Mouse (Mus musculus): ENCODE measurements around the gene Acly. TPM values are rescaled to one million over a fixed set of nuclear protein-coding genes. Genes with fewer than 3 reads are reported as not detected.
"Not testable (repeated sequence)": the region's sequence is repeated elsewhere in the genome, so short reads cannot be mapped to it uniquely, and the experiment has no call there.

The Acly gene
- polyA plus RNA-seq, 1 experiment, result 2,639 TPM

DNA sequence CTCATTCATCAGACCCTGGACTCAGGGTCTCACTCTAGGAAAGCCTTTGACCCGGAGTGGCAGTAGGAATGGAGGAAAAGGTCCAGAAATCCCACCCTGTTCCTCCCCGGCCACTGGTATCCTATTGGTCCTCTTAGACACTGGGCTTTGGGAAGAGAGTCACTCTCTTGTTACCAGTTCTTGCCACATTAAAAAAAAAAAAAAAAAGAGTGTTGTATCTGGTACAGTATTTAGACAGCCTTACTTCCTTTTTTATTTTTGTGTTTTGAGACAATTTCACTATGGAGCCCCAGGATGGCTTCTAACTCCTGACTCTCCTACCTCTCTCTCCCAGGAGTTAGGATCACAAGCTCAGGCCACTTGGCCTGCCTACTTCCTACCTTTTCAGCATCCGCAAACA lies 29.8 kb upstream of the Acly start:
- no peak overlapping the region for H3K27ac ChIP-seq (replicated peaks; ENCODE audit: low read depth, low read length)
- H3K4me1 ChIP-seq (ENCODE audit: control insufficient read depth, insufficient read depth, insufficient read length, low read length), result peaks cover 5% of the 10 kb centered on the region
- H3K4me3 ChIP-seq (ENCODE audit: insufficient read depth, low read depth, low read length), result no peak overlapping the region

DNA sequence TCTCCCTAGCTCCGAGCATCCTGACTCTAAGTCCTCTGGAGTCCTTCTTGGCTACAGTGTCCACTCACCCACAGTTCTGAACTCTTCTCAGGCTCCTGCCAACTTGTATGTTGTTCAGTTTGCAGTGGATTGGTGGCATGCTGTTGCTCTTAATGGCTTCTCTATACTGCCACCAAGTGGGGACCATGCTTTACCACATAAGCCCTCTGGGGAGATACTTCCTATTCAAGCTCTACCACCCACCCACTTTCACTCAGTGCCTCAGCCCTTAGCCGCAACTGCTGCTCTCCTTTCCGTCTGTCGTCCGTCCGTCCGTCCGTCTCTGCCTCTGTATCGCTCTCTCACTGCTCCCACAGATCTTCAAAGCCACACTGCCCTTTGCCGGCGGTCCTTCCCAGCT lies 27.8 kb upstream of the Acly start:
- peaks cover 9% of the 10 kb centered on the region for H3K4me1 ChIP-seq (ENCODE audit: control insufficient read depth, insufficient read depth, insufficient read length, low read length)
- no peak overlapping the region for H3K27ac ChIP-seq (replicated peaks; ENCODE audit: low read depth, low read length)
- no peak overlapping the region for H3K4me3 ChIP-seq (ENCODE audit: insufficient read depth, low read depth, low read length)

DNA sequence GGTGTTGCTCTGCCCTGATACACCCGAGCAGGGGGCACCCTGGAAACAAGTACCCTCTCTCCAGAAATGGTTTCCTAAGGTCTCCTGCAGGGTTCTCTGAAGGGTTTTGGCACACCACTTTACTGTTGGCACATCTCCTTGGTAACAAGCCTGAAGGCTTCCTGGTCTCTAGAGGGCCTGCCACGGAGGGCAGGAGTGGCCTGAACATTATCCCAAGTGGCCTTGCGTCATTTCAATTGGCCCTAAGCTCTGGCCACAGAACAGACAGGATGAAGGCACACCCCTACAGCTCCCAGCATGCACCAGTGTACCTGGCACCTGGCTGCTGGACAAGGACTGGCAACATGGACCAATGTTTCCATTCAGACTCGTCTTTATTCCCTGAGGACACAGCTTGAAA lies 25.0 kb upstream of the Acly start:
- H3K4me3 ChIP-seq (ENCODE audit: insufficient read depth, low read depth, low read length), result no peak overlapping the region
- H3K27ac ChIP-seq (replicated peaks; ENCODE audit: low read depth, low read length), result no peak overlapping the region
- H3K4me1 ChIP-seq (ENCODE audit: control insufficient read depth, insufficient read depth, insufficient read length, low read length), result peaks cover 9% of the 10 kb centered on the region

DNA sequence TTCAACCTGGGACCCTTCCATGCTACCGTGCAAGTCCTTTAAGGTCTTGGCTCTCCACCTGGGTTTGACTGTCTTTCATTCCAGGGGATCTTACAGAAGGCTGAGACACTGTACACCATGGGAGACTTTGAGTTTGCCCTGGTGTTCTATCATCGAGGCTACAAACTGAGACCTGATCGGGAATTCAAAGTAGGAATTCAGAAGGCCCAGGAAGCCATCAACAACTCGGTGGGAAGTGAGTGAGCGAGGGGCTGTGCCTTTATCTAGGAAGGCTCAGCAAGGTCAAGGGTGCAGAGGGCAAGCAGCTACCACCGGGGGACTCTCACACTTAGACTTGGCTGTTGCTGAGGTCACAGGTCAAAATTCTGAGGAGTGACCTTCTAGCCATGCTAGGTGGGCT lies 22.3 kb upstream of the Acly start:
- H3K4me3 ChIP-seq (ENCODE audit: insufficient read depth, low read depth, low read length), result no peak overlapping the region
- H3K27ac ChIP-seq (replicated peaks; ENCODE audit: low read depth, low read length), result no peak overlapping the region
- H3K4me1 ChIP-seq (ENCODE audit: control insufficient read depth, insufficient read depth, insufficient read length, low read length), result peaks cover 14% of the 10 kb centered on the region

DNA sequence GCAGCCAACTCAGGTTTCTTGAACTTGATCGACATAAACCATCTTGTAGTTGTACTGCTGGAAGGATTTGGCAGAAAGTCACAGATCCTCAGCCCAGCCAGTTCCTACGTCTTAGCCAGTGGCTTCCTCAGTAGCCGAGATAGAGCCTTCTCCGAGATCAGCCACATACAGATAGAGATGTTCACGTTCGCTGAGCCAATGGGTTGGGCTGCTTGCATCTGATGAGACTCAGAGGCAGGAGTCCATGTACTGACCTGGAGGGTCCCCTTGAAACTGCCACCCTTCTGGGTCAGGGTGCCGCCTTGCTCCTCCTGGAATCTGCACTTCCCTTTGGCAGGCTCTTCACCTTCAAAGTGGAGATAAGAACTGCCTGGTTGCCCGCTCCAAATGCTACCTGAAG lies 21.7 kb upstream of the Acly start:
- no peak overlapping the region for H3K27ac ChIP-seq (replicated peaks; ENCODE audit: low read depth, low read length)
- H3K4me3 ChIP-seq (ENCODE audit: insufficient read depth, low read depth, low read length), result no peak overlapping the region
- peaks cover 18% of the 10 kb centered on the region for H3K4me1 ChIP-seq (ENCODE audit: control insufficient read depth, insufficient read depth, insufficient read length, low read length)

DNA sequence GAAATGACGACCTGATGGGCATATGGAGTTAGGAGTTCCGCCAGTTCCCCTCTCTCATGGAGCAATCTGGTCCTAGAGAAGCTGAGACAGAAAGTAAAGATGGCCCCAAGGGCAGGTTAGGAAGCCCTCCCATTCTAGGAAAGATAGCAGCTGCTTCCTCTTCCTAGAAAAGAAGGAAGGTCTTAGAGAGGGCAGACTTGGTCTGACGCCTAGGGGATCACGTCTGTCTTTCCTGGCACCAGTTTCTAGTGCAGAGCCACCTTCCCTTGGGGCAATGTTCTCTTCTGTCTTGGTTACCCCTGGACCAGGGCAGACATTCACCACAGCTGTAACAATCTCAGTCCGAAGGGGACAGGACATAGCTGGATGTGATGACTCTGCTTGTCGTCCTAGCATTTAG lies 20.3 kb upstream of the Acly start:
- H3K27ac ChIP-seq (replicated peaks; ENCODE audit: low read depth, low read length), result no peak overlapping the region
- H3K4me1 ChIP-seq (ENCODE audit: control insufficient read depth, insufficient read depth, insufficient read length, low read length), result peaks cover 14% of the 10 kb centered on the region
- no peak overlapping the region for H3K4me3 ChIP-seq (ENCODE audit: insufficient read depth, low read depth, low read length)

DNA sequence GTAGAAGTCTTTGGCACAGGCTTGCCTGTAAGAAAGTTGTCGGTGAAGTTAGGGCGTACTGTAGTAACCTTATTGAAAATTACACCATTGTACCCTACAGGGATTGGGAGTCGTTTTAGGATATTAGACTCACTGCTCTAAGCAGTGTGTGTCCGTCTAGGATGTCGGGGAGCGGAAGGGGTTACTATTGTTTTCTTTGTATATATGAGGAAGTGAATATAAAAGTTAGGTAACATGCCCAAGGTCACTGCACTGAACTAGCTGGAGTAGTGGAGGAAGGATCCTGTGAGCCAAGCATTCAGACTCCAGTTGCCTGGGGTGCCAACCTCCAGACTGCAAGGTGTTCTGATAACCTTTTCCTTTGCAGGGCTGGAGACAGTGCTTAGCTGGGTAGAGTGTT lies 19.2 kb upstream of the Acly start:
- H3K27ac ChIP-seq (replicated peaks; ENCODE audit: low read depth, low read length), result 0 out of 2 replicates have a peak overlapping the region, but pooled peaks have one; percentile 35
- peaks cover 11% of the 10 kb centered on the region for H3K4me1 ChIP-seq (ENCODE audit: control insufficient read depth, insufficient read depth, insufficient read length, low read length)
- H3K4me3 ChIP-seq (ENCODE audit: insufficient read depth, low read depth, low read length), result no peak overlapping the region

DNA sequence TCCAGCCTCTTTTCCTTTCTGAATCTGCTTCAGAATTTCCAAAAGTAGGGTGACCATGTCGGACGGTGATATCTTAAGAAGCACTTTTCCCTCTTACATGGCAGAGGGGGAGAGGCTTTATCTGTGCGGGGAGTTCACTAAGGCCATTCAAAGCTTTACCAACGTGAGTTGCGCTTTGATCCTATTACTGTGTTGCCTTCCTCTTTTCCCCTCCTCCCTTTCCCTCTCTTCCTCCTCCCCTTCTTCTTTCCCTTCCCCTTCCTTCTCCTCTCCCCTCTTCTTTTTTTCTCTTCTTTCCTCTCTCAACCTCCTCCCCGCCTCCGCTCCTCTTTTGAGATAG lies 17.9 kb upstream of the Acly start:
- peak overlapping the region; percentile 22 for H3K27ac ChIP-seq (replicated peaks; ENCODE audit: low read depth, low read length)
- H3K4me3 ChIP-seq (ENCODE audit: insufficient read depth, low read depth, low read length), result peak overlapping the region; percentile 59
- peaks cover 8% of the 10 kb centered on the region for H3K4me1 ChIP-seq (ENCODE audit: control insufficient read depth, insufficient read depth, insufficient read length, low read length)

DNA sequence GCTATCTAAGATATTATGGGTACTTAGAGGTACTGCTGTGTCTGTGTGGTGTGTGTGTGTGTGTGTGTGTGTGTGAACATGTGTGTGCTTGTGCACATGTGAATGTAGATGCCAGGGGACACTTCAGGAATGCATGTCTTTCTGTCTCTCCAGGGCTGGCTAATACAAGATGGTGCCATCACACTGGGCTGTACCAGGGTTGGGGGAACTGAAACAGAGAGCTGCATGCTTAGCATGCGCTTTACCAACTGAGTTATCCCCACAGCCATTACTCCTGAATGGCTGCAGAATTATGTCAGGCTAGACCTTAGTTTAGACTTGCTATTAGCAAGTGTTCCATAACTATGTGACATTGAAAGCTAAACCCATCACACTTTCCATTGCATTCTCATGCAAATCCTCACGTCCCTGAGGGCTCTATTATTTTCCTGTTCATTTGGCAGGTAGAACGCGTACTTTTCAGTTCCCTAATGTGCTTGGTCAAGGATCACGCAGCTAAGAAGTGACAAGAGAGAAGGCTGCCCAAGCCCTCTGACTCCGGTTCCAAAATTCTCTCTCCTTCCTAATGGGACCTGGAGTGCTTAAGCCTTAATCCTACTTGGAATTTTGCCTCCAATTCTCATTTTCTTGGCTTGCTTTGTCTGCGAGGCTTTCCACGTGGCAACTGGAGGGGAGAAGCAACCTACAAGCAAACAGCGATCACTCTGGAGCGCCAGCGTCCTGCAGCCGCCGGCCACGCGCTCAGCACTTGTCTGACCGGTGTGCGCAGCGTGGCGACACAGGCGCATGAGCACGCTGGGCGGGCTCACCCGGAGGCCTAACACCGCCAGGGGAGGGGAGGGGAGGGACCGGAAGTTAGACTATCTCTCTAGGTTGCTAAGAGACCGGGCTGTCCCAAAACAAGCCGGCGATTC lies 17.3 kb upstream of the Acly start, which contains the start of gene Ttc25:
Gene Ttc25, plus strand, starts transcription at position 776 of the 914 bp plus-strand sequence.
- H3K4me3 ChIP-seq (ENCODE audit: insufficient read depth, low read depth, low read length), result peak within 1 kb of the TSS; percentile 59

DNA sequence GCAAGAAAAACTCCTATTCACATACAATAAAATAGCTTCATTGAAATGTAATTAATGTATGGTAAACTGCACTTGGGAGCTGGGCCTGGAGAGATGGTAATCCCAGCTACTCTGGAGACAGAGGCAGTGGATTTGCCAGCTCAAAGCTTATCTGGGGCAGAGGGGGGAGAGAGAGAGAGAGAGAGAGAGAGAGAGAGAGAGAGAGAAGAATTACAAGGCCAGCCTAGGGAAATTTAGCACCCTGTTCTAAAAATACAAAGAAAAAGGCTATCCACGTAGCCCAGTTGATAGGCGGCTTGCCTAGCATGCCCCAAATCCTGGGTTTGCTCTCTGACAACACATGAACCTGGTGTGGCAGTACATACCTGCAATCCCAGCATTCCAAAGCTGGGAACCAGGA lies 13.8 kb upstream of the Acly start:
- H3K4me3 ChIP-seq (ENCODE audit: insufficient read depth, low read depth, low read length), result no peak overlapping the region
- H3K27ac ChIP-seq (replicated peaks; ENCODE audit: low read depth, low read length), result no peak overlapping the region
- peaks cover 8% of the 10 kb centered on the region for H3K4me1 ChIP-seq (ENCODE audit: control insufficient read depth, insufficient read depth, insufficient read length, low read length)

More for the DNA sequence above, 17.3 kb upstream of the Acly start, which contains the start of gene Ttc25:
- Histone ChIP-seq H3K4me1 (ENCODE audit: control insufficient read depth, insufficient read depth, insufficient read length, low read length) (peaks cover 8% of the 10 kb centered on the region), H3K27ac (replicated peaks; ENCODE audit: low read depth, low read length) (peak within 1 kb of the TSS; percentile 22)

DNA sequence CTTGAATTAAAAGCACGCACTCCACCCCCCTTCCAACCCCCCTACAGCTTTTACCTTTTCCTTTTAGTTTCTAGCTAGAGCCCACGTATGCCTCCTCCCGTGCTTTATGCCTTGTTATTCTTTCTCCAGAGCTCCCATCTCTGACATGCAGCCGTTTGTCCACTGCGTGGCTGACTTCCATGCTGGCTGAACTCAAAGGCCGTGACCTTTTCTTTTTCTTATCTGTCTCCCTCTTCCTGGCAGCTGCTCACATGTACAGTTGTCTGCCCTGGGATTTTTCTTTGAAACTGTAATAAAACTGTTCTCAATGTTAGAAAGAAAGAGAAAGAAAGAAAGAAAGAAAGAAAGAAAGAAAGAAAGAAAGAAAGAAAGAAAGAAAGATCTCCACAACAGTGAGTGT lies 13.2 kb upstream of the Acly start:
- no peak overlapping the region for H3K27ac ChIP-seq (replicated peaks; ENCODE audit: low read depth, low read length)
- H3K4me3 ChIP-seq (ENCODE audit: insufficient read depth, low read depth, low read length), result no peak overlapping the region
- peaks cover 5% of the 10 kb centered on the region for H3K4me1 ChIP-seq (ENCODE audit: control insufficient read depth, insufficient read depth, insufficient read length, low read length)

DNA sequence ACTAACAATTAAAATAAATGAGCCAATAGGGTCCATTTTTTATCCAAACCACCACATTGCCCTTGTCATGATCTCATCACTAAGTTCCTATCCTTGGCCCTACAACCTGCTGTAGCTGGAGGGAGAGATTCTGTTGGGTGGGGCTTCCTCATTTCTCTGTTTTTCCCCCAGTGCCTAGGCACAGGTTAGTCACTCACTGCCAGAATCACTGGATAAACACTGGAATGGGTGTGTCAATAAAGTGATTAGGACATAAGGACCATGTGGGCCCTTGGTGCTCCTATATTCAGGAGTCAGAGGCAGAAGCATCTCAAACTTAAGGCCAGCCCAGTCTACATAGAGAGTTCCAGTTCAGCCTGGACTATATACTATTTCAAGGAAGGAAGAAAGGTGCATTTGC lies 8.7 kb upstream of the Acly start:
- no peak overlapping the region for H3K4me3 ChIP-seq (ENCODE audit: insufficient read depth, low read depth, low read length)
- no peak overlapping the region for H3K27ac ChIP-seq (replicated peaks; ENCODE audit: low read depth, low read length)
- no peaks in the 10 kb centered on the region for H3K4me1 ChIP-seq (ENCODE audit: control insufficient read depth, insufficient read depth, insufficient read length, low read length)

DNA sequence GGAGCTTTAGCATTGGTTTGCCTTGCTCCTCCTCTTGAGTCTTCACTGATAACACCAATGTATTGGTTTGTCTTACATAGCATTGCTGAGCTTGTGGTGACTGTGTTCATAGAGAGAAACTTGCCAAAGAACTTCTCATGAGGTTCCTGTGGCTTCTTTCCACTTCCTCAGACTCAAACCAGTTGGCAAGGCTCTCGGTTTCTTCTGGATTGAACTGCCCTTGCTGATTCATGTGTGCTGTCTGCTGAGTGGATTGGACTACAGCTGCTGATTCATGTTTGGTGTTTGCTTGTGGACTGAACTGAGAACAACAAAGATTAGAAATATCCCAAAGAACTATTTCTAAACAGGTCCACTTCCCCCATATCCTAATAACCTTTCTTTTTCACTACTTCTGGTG lies 8.2 kb upstream of the Acly start:
- H3K27ac ChIP-seq (replicated peaks; ENCODE audit: low read depth, low read length), result no peak overlapping the region
- no peaks in the 10 kb centered on the region for H3K4me1 ChIP-seq (ENCODE audit: control insufficient read depth, insufficient read depth, insufficient read length, low read length)
- H3K4me3 ChIP-seq (ENCODE audit: insufficient read depth, low read depth, low read length), result no peak overlapping the region

DNA sequence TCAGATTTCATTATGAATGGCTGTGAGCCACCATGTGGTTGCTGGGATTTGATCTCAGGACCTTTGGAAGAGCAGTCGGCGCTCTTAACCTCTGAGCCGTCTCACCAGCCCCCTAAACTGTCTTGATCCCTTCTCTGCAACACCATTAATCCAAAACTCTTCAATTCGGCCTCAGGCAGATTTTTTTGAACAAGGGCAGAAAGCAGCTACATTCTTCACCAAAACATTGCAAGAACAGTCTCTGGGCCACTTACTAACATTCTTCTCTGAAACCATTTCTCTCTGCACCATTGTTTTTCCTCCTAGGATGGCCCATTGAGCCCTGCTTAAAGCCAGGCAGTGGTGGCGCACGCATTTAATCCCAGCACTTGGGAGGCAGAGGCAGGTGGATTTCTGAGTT lies 7.0 kb upstream of the Acly start:
- H3K4me3 ChIP-seq (ENCODE audit: insufficient read depth, low read depth, low read length); H3K27ac ChIP-seq (replicated peaks; ENCODE audit: low read depth, low read length): not testable (repeated sequence)

DNA sequence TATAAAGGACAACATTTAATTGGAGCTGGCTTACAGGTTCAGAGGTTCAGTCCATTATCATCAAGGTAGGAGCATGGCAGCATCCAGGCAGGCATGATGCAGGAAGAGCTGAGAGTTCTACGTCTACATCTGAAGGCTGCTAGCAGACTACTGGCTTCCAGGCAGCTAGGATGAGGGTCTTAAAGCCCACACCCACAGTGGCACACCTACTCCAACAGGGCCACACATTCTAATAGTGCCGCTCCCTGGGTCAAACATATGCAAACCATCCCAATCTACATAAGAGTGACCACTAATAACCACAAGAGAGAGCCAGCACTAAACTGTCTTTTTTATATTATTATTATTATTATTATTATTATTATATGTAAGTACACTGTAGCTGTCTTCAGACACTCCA lies 6.6 kb upstream of the Acly start:
- not testable (repeated sequence) for H3K27ac ChIP-seq (replicated peaks; ENCODE audit: low read depth, low read length); H3K4me3 ChIP-seq (ENCODE audit: insufficient read depth, low read depth, low read length); H3K4me1 ChIP-seq (ENCODE audit: control insufficient read depth, insufficient read depth, insufficient read length, low read length)

More for the DNA sequence above, 7.0 kb upstream of the Acly start:
- not testable (repeated sequence) for H3K4me1 ChIP-seq (ENCODE audit: control insufficient read depth, insufficient read depth, insufficient read length, low read length)

DNA sequence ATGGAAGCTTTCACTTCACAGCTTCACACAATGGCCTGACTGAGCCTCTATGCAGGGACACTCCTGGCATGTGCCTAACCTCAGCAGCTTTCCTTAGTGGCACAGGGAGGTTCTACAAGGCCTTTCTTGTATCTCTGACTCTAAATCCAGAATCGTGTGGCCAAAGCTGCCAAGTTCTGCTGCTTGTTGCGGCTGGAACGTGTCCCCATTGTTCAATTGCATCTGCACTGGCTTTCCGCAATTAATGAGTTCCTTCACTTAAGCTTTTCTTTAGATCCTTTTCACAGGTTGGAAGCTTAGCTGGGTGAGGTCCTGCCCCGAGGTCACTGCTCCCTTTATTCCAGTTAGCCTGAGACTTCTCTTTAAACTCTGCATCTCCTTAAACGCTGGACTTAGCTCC lies 6.1 kb upstream of the Acly start:
- H3K4me3 ChIP-seq (ENCODE audit: insufficient read depth, low read depth, low read length), result no peak overlapping the region
- H3K27ac ChIP-seq (replicated peaks; ENCODE audit: low read depth, low read length), result no peak overlapping the region
- H3K4me1 ChIP-seq (ENCODE audit: control insufficient read depth, insufficient read depth, insufficient read length, low read length), result no peaks in the 10 kb centered on the region

Data from brown adipose tissue, adult 24 weeks (tissue).